Mouse (Mus musculus) Muller cell, postnatal 12 days (primary cell): ENCODE measurements around the gene Xpo4.

Experiments used
- DNase-seq: peaks from one replicate; pipeline ENCODE4 v3.0.0-alpha.2; 2015; ENCODE audit errors: inconsistent ontology term

Gene Xpo4

DNA sequence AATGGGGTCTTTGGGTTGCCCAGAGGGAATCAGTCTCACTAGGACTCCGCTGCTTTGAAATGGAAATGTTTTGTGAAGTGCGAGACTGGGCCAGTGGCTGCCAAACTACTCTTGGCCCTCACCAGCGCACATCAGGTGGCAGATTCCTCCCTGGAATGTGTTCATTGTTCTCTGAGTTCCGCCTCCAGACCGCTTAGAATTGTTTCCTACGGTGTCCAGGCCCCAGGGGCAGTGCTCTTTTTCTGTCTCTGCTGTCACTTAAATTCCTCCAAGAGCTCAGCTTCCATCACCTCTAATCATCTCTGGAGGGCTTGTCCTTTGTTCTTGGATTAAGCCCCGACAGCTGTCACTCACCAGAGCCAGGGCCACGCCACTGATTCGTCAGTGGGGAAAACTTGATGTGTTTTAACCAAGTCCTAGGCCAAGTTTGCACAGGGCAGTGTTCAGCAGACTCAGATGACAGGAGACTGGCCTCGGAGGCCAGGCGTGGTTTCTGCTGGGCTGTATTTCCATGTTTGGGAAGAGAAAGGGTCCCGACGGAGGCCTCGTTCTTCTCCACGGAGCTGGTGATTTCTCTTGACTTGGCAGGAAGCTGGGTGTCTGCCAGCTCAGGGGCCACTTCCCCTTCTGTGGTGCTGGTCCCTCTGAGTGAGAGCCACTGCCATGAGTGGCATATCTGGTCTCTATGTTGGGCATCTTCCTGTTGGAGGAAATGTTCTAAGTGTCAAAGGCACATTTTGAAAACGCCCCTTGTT, 127.8 kb downstream of the Xpo4 start:
- DNase-seq: peak; percentile 89

DNA sequence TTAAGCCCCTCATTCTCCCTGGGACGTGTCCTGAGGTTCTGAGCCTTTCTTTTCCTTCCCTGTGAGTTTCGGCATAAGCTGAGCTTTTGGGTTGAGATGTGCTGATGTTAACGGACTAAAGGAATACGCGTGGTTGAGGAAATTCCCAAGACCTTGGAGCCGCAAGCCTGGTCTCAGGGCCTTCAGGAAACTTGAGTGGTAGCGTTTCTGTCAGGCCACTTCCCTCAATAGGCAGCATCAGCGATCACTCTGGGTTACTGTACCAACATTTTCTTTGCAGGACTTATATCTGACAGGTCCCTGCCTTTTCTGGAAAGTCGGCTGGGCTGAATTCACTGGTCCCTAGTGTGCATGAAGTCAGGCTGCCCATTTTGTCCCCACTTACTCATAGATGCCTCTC, 128.4 kb downstream of the Xpo4 start:
- no peak for DNase-seq

DNA sequence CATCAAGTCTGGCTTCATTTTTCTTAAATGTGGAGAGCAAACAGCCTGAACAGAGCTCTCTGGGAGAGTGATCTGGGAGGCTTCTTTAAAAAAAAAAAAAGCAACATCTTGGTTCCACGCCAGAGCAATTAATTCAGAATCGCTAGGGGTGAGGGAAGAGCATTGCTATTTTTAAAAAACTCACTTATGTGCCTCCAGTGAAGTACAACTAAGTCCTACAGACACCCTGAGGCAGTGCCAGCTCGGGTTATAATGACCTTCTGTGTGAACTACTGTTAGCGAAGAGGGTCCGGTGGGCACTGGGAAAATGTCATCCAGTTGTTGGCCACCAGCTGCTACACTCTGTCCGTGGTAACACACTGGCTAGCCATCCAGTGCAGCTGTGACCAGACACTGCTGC, 129.6 kb downstream of the Xpo4 start:
- DNase-seq: peak; percentile 73

DNA sequence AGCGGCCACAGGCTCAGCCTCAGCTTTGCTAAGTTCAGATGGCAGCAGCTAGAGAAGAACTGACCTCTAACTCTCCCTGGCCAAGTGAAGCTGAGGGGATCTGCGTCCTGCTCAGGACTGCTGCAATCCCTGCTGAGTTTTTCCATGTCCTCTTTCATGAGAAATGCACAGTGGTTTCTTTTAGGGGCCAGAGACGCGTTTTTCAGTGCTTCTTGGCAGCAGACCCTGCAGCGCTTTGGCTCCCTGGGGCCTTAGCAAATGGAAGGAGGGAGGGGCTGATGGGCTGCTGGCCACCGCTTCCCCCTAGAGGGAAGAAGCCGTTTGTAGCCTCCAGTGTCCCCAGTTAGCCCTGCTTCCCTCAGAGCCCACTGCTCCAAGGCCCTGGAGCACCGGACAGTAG, 130.3 kb downstream of the Xpo4 start:
- peak; percentile 80 for DNase-seq

DNA sequence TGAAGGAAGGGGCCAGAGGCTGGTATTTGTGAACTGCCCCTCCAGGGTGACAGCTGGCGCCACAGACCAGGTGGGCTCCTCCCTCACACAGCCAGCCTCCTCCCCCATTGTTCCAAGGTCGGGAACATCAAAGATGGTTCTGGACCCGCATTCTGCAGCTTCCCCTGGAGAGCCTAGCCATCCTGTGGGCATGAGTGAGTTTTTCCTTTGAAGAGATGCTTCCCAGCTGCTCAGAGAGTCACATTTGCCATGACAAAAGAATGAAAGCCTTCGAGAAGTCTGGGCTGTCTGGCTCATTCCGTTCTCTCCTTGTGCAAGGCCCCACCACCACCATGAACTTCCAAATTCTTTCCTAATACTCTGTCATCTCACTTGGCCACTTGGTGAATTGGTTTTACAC, 130.9 kb downstream of the Xpo4 start:
- peak; percentile 66 for DNase-seq

DNA sequence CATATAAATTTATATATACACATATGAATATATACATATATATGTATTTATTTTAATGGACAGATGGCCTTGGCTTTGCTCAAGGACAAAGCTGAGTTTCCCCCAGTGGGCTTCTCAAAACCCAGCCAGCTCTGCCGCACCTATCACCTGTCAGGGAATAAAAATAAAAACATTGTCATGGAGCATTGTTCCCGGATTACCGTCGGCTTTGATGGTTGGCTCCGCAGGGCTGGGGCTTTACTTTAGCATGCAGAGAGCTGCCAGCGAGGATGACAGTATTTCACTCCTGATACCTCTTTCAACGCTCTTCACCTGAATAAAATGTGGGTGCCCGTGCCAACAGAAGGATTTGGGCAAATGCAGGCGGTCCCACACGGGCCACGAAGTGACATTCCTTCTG, 131.4 kb downstream of the Xpo4 start:
- no peak for DNase-seq

DNA sequence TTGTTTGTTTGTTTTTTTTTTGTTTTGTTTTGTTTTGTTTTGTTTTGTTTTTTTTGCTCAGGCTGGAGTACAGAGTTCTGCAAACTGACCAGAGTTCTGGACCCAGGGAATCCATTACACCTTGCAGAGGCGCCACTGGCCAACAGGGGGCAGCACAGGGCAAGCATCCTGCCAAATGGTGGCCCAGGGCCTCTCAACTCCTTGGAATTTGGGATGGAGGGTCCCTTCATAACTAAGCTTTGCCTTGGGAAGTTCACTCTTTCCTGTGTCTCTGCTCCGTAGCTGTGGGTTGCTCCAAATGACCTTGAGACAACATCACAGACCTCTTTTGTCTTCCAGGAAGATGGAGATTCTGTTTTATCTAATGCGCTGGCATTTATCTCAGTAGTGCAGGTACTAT, 132.0 kb downstream of the Xpo4 start:
- DNase-seq: no peak

DNA sequence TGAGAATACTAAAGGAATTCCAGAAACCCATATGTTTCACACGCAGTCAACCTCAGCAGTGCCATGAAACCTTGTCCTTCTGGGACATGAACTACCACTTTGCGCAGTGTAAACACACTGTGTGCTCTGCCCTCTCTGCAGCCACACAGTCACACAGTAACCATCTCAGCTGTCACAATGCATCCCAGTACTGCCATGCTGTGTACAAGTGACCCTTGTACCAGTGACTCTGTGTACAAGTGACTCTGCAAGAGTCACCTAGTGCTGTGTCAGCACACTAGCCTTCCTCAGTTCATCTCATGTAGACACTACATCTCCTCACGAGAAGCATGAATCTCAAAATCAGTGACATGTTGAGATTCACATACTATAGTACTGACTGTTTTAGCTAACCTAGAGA, 132.7 kb downstream of the Xpo4 start:
- no peak for DNase-seq

DNA sequence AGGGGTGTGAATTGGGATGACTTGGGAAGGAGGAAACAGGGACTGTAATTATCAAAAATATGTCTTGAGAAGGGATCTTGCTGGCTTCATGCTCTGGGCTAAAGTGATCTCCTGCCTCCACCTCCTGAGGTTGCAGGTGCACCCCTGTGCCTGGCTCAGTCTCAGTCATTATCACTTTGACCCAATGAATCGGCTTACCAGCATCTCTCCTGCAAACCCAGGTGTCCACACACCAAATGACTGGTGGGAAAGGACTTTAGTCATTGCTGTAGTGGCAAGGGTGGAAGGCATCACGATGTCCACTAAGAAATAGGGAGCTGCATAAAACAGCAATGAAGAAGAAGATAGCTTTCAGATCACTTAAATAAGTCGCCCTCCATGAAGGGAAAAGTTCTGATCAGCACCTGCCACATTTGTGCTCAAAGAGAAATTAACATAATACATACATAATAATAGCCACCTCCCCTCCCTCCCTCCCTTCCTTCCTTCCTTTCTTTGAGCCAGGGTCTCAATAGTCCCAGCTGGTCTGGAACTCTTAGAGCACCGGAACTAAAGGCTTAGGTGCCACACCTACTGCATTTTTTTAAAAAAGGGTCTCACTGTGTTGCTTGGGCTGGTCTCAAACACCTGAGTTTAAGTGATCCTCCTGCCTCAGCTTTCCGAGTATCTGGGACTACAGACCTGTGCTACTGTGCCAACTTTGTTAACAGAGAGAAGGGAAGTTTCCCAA, 135.3 kb downstream of the Xpo4 start:
- no peak for DNase-seq

DNA sequence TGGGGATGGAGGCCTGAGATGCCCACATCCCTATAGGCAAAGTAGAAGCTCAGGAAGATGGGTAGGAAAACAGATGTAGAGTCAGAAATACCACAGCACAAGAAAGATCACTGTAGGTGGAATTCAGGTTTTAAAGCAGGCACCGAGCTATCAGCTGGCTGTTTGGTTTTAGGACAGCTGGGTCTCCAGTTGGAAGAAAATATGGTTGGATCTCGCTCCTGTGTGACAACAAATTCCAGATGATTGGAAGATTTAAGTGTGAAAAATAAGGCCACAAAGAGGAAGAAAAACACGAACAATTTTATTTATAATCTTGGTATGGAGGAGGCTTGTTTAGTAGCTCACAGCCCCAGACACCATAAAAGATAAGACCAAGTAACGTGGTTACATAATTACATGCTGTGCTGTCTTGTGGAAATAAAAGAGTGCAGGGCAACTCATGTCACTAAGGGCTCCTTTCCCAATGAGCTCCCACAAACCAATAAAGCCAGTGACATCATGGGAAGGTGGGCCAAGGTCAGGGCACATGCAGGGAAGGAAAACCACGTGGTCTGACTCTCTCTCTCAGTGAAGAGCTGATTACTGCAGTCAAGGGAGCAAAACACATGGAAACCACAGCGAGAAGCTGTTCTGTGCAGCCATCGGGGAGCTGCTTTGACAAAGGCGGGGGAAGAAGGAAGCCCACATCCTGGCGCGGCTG, 136.0 kb downstream of the Xpo4 start:
- DNase-seq: peak; percentile 64

DNA sequence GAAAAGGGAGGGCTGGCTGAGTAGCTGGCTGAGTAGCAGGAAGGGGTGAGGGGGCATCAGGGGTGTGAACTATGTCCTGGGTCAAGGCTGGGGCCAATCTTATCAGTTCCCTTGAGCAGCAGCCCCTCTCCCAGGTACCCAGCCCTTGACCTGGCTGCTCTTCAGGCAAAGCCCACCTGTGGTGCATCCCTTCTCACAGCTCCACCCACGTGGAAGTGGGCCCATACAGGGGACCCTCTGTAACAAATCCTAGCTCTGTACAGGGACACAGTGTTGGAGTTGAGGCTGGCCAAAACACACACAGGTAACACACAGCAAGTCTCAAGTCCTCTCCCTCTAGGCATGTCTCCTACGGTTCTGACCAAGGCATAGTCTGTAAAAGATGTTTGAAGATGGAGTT, 137.6 kb downstream of the Xpo4 start:
- no peak for DNase-seq
